8 mouse cellular contexts compared by ENCODE assay signal in genomic region chr9:59353253-59353639, GRCm38 (mm10). TPM values are rescaled to one million over a fixed set of nuclear protein-coding genes. Genes with fewer than 3 reads are reported as not detected.
DNase-seq lines count a peak whose midpoint lies in the region; ATAC-seq and TF ChIP-seq lines count a peak whose summit lies in the region.

Bbs4 (minus strand) TSS chr9:59353508.

- 3% methylated on average over 32 of the region's 32 CpGs for WGBS in hindbrain, postnatal 0 days

- DNase-seq in T-cell, adult 2 months (ENCODE audit: low spot score): peak; percentile 84
- peak; percentile 89 to 92 for DNase-seq in cerebellum, postnatal 36 days
- peak; percentile 94 for DNase-seq in gastrocnemius, adult 18-20 months (ENCODE audit: low spot score)
- DNase-seq in hindbrain, postnatal 0 days (ENCODE audit: low spot score): peak; percentile 92
- DNase-seq in left cerebral cortex, adult 2 months (ENCODE audit: extremely low spot score in 1 of 2, low spot score in 2 of 2): peak; percentile 88
- peak; percentile 89 to 92 for DNase-seq in right cerebral cortex, adult 2 months (ENCODE audit: low spot score in 2 of 2)
- DNase-seq in urinary bladder, postnatal 14 days (ENCODE audit: low spot score): peak; percentile 96

- H3K36me3 ChIP-seq in hindbrain, postnatal 0 days (ENCODE audit: insufficient read depth, low read length): no peaks in the 10 kb centered on the region

- peak within 1 kb of the TSS; percentile 82 for H3K4me3 ChIP-seq in hindbrain, postnatal 0 days (ENCODE audit: low read length)
- H3K4me3 ChIP-seq in left cerebral cortex, adult 2 months: peak within 1 kb of the TSS; percentile 66

- no peaks in the 10 kb centered on the region for H3K4me1 ChIP-seq in hindbrain, postnatal 0 days (ENCODE audit: insufficient read depth, low read length)

- peak within 1 kb of the TSS; percentile 80 for H3K9ac ChIP-seq in hindbrain, postnatal 0 days (replicated peaks; ENCODE audit: low read length)

- peak; percentile 96 for ATAC-seq in hindbrain, postnatal 0 days
- ATAC-seq in megakaryocyte, adult 5-6 weeks (ENCODE audit: poor library complexity, severe bottlenecking): peak; percentile 100

- H3K27ac ChIP-seq in hindbrain, postnatal 0 days: peak within 1 kb of the TSS; percentile 85
- peak within 1 kb of the TSS; percentile 82 for H3K27ac ChIP-seq in left cerebral cortex, adult 2 months

- H3K9me3 ChIP-seq in hindbrain, postnatal 0 days (ENCODE audit: low read length): no peaks in the 10 kb centered on the region

- intact Hi-C loops in left cerebral cortex, adult 2 months (cut with DNase I): loop anchor here (5.0 kb wide), 1 partner anchor 134 kb away; the partner anchor contains the start of gene Arih1

- no peaks in the 10 kb centered on the region for H3K27me3 ChIP-seq in hindbrain, postnatal 0 days (ENCODE audit: insufficient read depth, low read length)

- H3K4me2 ChIP-seq in hindbrain, postnatal 0 days (ENCODE audit: low read depth, low read length): peak within 1 kb of the TSS; percentile 73

- no peak for TF ChIP-seq CTCF in hindbrain, postnatal 0 days (IDR thresholded peaks at IDR 0.05; ENCODE audit: low read depth)
- TF ChIP-seq CTCF in left cerebral cortex, adult 2 months (IDR thresholded peaks at IDR 0.05): no peak

RNA-seq across cellular contexts. Expression of gene Bbs4, which starts in this region (rescaled TPM):
- total RNA-seq in gastrocnemius, adult 18-20 months (2021): 1 to 10 TPM; 5.0 TPM
- total RNA-seq in hindbrain, postnatal 0 days (2014; rRNA removed): 32.9 and 55.5 TPM in 2 replicates
- polyA plus RNA-seq in hindbrain, postnatal 0 days (2015; fragmentation: Nextera tagmentation; extraction: Ambion mirVana): 52.2 and 56.1 TPM in 2 replicates
- total RNA-seq in left cerebral cortex, adult 2 months (2021): 10 to 100 TPM; 41.7 to 44.5 TPM
- 3.1 and 4.7 TPM in 2 replicates for total RNA-seq in megakaryocyte, adult 5-6 weeks (2015)
- 5.8 and 7.6 TPM in 2 replicates for total RNA-seq in megakaryocyte, adult 5-6 weeks (2017)

Comparison
In these comparisons a context has a peak if more than half of its experiments do, and no peak if none do; other contexts are left out.
1. Peak in every context shown above with its lines: DNase-seq, ATAC-seq, H3K4me3 ChIP-seq and H3K27ac ChIP-seq.